Mouse (Mus musculus) adrenal gland, postnatal 36 days (tissue): ENCODE data around the gene Hoxc13. TPM values are rescaled to one million over a fixed set of nuclear protein-coding genes. Genes with fewer than 3 reads are reported as not detected.
A peak's percentile ranks its signal among the peaks of the same experiment; 100 is the strongest.

Experiments
- microRNA-seq: library from miRNA; unstranded; fragments of <30 nt; microRNA quantifications from one replicate; pipeline ENCODE4 v1.2.0, GENCODE M21; 2021
- total RNA-seq, 2 experiments: library from RNA; stranded (reverse); gene quantifications; 2 replicates each; pipeline ENCODE4 v1.2.3; 2021

Hoxc13 gene
- total RNA-seq, 2 experiments from 2014 or later, result not detected

Small RNA genes within 50 kb of the gene (microRNA-seq; reads per million reads assigned to microRNA genes)
- gene Mir196a-2, result 228 reads per million, percentile 61 among the genes with 10 or more reads in this experiment

Other genes with a start within 250 kb of the Hoxc13 start
- gene Atp5g2, start 248.8 kb upstream of the Hoxc13 start, total RNA-seq, result 10 to 100 TPM; 16.8 to 20.8 TPM
- 100 to 1,000 TPM in 1 of 2 experiments, 10 to 100 TPM in 1; 92.7 to 110 TPM for gene Calcoco1, start 198.9 kb upstream of the Hoxc13 start, total RNA-seq
- not detected for gene Hoxc12, start 15.7 kb downstream of the Hoxc13 start, total RNA-seq
- not detected for gene Hoxc11, start 33.3 kb downstream of the Hoxc13 start, total RNA-seq
- under 1 TPM; 0.17 to 0.20 TPM for gene Hoxc10, start 45.7 kb downstream of the Hoxc13 start, total RNA-seq
- gene Hoxc5, start 46.3 kb downstream of the Hoxc13 start, total RNA-seq, result 1 to 10 TPM; 5.7 to 6.2 TPM
- under 1 TPM; 0.72 to 0.96 TPM for gene Hoxc9, start 55.3 kb downstream of the Hoxc13 start, total RNA-seq
- 10 to 100 TPM; 25.4 to 29.5 TPM for gene Hoxc8, start 69.5 kb downstream of the Hoxc13 start, total RNA-seq
- gene Hoxc6, start 77.2 kb downstream of the Hoxc13 start, total RNA-seq, result 10 to 100 TPM; 43.2 to 46.3 TPM
- 1 to 10 TPM; 5.9 to 6.6 TPM for gene Hoxc4, start 97.8 kb downstream of the Hoxc13 start, total RNA-seq
- 10 to 100 TPM; 11.9 to 13.0 TPM for gene Smug1, start 246.0 kb downstream of the Hoxc13 start, total RNA-seq